Mouse (Mus musculus) thymus, adult 2 months (tissue): Measurements from ENCODE around the gene Unc13a.

Experiments
- CTCF ChIP-seq: fragments of 200-500 bp; IDR thresholded peaks from 2 replicates; pipeline ENCODE4 v1.5.1; 2012; ENCODE audit warnings: mild to moderate bottlenecking, control low read depth, low read length, moderate library complexity, borderline replicate concordance; ENCODE audit not compliant: control insufficient read depth, poor library complexity, insufficient read depth; ENCODE audit errors: extremely low read depth
- POLR2A ChIP-seq: fragments of 200-500 bp; IDR thresholded peaks from 2 replicates; pipeline ENCODE4 v1.6.1; 2012; ENCODE audit warnings: mild to moderate bottlenecking, low read length, control low read depth, moderate library complexity; ENCODE audit not compliant: control insufficient read depth, poor library complexity, insufficient read depth; ENCODE audit errors: extremely low read depth

- no peak for TF ChIP-seq CTCF
- TF ChIP-seq POLR2A: no peak
Observed at GRCm38 (mm10) chr8:71626753-71627152, 44.8 kb downstream of the Unc13a start.
